Mouse (Mus musculus) embryonic facial prominence, embryonic 13.5 days (tissue): ENCODE data around the gene Zfp526. TPM values are rescaled to one million over a fixed set of nuclear protein-coding genes. Genes with fewer than 3 reads are reported as not detected.

Source experiments
- ATAC-seq: fragments of 200-750 bp; cut with Nextera tagmentation; 2 replicates; pipeline ENCODE4 v1.8.0; 2017; ENCODE audit warnings: low read depth; ENCODE audit not compliant: insufficient number of reproducible peaks, insufficient read depth, low FRiP score, low TSS enrichment
- H3K27ac ChIP-seq: fragments of 300-500 bp; sonication (generic); 2 replicates; pipeline ENCODE4 v1.5.1; 2015; ENCODE audit warnings: moderate library complexity, mild to moderate bottlenecking, inconsistent platforms
- H3K27me3 ChIP-seq: fragments of 300-500 bp; sonication (generic); 2 replicates; pipeline ENCODE4 v1.6.1; 2015; ENCODE audit warnings: mild to moderate bottlenecking, inconsistent platforms
- H3K36me3 ChIP-seq: fragments of 300-500 bp; sonication (generic); 2 replicates; pipeline ENCODE4 v1.6.1; 2015; ENCODE audit warnings: mild to moderate bottlenecking, inconsistent platforms
- H3K4me1 ChIP-seq: fragments of 300-500 bp; sonication (generic); 2 replicates; pipeline ENCODE4 v1.6.1; 2015; ENCODE audit warnings: inconsistent platforms
- H3K4me2 ChIP-seq: fragments of 300-500 bp; sonication (generic); 2 replicates; pipeline ENCODE4 v1.6.1; 2015; ENCODE audit warnings: moderate library complexity, mild to moderate bottlenecking, inconsistent platforms
- H3K4me3 ChIP-seq: fragments of 300-500 bp; sonication (generic); 2 replicates; pipeline ENCODE4 v1.5.1; 2015; ENCODE audit warnings: mild to moderate bottlenecking, inconsistent platforms
- H3K9ac ChIP-seq: fragments of 300-500 bp; sonication (generic); 2 replicates; pipeline ENCODE4 v1.6.1; 2015; ENCODE audit warnings: mild to moderate bottlenecking, inconsistent platforms
- H3K9me3 ChIP-seq: fragments of 300-500 bp; sonication (generic); 2 replicates; pipeline ENCODE4 v1.6.1; 2016; ENCODE audit warnings: inconsistent platforms
- WGBS: fragments of 180-500 bp; shearing (Covaris S2); methylation state at CpG from one replicate; pipeline ENCODE4 v1.1.7; 2015; ENCODE audit warnings: mixed read lengths; 5-methylcytosine and 5-hydroxymethylcytosine counted together
- polyA plus RNA-seq: library from polyadenylated mRNA; unstranded; fragments of >200 nt; fragmentation: Nextera tagmentation; extraction: Ambion mirVana; gene quantifications from 2 replicates; pipeline ENCODE4 v1.2.1, GENCODE M21; 2015

Zfp526 gene
- polyA plus RNA-seq, 1 experiment from 2014 or later: 3.4 TPM

DNA sequence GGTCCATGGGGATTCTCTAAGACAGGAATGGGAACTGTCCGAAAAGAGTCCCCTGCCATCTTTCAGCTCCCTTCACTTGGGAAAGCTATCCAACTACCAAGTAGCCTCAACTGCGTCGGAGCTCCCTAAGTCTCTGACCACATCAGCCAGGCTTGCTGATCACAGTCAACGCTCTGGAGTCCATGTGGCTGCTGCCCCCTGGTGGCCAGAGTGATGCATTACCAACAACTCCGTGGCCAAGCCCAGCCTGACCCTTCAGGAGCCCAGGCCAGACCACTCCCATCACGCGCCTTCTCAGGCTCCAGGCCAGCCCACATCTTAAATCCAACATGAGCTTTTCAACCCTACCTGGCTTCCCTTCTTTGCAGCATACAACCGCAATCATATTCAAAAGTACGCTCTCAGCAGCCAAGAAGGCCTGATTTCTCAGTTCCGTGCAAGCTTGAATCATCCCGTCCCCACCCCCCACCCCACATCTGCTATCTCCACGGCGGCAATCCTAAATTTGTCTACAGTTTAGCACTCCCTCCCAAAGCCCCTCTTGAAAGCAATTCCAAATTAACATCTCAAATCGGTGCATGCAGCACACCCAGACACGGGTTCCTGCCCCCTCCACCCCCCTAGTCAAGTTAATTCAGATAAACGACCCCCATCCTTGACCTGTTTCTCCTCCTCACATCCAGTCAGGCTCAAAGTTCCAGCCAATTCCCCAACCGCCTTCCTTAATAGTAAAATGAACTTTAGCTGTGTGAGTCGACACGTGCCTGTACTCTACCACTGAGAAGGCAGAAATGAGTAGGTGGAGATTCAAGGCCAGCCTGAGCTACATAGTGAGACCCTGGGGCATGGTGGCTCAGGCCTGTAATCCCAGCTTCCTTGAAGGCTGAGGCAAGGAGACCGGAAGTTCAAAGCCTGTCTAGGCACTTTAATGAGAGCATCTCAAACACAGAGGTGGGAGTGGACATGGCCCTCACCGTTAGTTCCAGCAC, 33.3 kb upstream of the Zfp526 start:
- WGBS: 25% methylated on average over 21 of the region's 21 CpGs
- H3K4me3 ChIP-seq: no peak overlapping the region
- peaks cover 25% of the 10 kb centered on the region for H3K27me3 ChIP-seq
- no peak overlapping the region for H3K9ac ChIP-seq
- no peak overlapping the region for H3K27ac ChIP-seq
- no peak overlapping the region for H3K4me2 ChIP-seq
- no peaks in the 10 kb centered on the region for H3K4me1 ChIP-seq
- no peaks in the 10 kb centered on the region for H3K9me3 ChIP-seq
- no peaks in the 10 kb centered on the region for H3K36me3 ChIP-seq
- no peak for ATAC-seq

DNA sequence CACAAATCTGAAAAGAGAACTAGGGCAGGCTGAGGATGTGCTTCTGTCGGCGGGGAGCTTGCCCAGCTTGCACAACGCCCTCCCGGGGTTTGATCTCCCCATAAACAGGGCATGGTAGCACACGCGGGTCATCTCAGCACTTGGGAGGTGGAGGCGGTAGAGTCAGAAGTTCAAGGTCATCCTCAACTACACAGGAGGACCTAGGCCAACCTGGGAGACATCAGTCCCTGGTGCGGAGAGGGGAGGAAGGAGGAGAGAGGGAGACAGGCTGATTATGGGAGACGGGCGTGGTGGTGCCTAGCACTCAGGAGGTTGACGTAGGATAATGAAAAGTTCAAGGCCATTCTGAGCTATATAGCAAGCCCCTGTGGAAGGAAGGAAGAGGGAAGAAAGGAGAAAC, 30.4 kb upstream of the Zfp526 start:
- H3K36me3 ChIP-seq: no peaks in the 10 kb centered on the region
- no peak overlapping the region for H3K9ac ChIP-seq
- WGBS: 88% methylated on average over 11 of the region's 11 CpGs
- H3K9me3 ChIP-seq: no peaks in the 10 kb centered on the region
- 0 out of 2 replicates have a peak, but pooled peaks cover 3% of the 10 kb centered on the region for H3K27me3 ChIP-seq
- H3K4me2 ChIP-seq: no peak overlapping the region
- no peak for ATAC-seq
- no peak overlapping the region for H3K4me3 ChIP-seq
- no peak overlapping the region for H3K27ac ChIP-seq
- H3K4me1 ChIP-seq: no peaks in the 10 kb centered on the region

DNA sequence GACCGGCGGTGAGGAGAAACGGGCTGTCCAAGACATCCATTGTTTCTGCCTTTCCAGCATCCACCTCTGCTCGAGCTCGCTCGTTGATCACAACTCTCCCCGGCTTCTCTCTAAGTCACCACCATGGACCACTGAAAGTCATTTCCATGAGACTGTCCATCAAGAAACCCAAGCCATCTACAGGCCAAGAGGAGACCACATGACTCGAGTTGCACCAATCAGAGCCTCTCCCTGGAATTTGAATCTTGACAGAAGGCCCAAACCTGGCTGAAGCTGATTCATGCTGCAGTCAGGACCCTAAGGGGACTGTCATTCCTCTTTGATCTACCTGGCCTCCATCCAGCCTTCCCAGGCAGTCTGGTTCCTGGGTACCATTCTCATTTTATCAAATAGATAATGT, 29.1 kb upstream of the Zfp526 start:
- Histone ChIP-seq H3K4me3 (no peak overlapping the region), H3K9ac (no peak overlapping the region), H3K27ac (no peak overlapping the region), H3K36me3 (no peaks in the 10 kb centered on the region), H3K4me2 (no peak overlapping the region), H3K9me3 (no peaks in the 10 kb centered on the region), H3K4me1 (no peaks in the 10 kb centered on the region), H3K27me3 (no peaks in the 10 kb centered on the region)
- ATAC-seq: no peak
- 74% methylated on average over 8 of the region's 8 CpGs for WGBS

DNA sequence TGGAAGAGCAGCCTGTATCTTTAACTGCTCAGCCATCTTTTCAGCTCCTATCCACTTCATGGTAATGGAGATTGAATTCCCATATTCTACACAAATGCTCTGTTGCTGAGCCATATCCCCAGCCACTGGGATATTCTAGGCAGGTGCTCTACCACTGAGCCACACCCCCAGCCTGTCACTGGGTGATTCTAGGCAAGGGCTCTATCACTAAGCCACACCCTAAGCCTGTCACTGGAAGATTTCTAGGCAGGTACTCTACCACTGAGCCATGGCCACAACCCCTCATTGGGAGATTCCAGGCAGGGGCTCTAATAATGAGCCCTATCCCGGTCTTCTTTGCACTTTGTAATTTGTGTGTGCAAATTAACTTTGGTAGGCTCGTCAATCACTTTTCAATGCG, 26.1 kb upstream of the Zfp526 start:
- Histone ChIP-seq H3K27me3 (no peaks in the 10 kb centered on the region), H3K9ac (no peak overlapping the region), H3K27ac (no peak overlapping the region), H3K9me3 (no peaks in the 10 kb centered on the region), H3K4me1 (no peaks in the 10 kb centered on the region), H3K4me2 (no peak overlapping the region), H3K36me3 (no peaks in the 10 kb centered on the region), H3K4me3 (no peak overlapping the region)
- WGBS: 73% methylated on average over 3 of the region's 3 CpGs
- no peak for ATAC-seq

DNA sequence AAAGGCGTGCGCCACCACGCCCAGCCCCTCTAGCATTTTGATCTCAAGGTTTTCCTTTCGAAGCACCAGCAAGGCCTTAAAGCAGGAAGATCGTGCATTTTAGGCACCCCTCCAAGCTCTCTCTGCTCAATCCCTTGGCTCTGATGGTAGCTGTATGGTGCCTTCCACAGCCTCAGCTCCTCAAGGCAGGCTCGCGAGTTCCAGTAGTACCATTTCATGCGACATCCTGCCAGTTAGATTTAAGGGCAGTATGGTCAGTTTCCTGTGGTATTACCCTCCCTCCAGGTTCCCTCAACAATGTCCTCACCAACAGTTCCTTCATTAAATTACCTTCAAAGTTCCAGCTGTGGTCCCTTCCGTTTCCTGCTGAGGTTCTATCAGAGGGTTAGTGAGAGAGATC, 25.1 kb upstream of the Zfp526 start:
- H3K9me3 ChIP-seq: no peaks in the 10 kb centered on the region
- no peaks in the 10 kb centered on the region for H3K27me3 ChIP-seq
- H3K4me2 ChIP-seq: no peak overlapping the region
- WGBS: 87% methylated on average over 9 of the region's 9 CpGs
- H3K4me1 ChIP-seq: no peaks in the 10 kb centered on the region
- no peaks in the 10 kb centered on the region for H3K36me3 ChIP-seq
- no peak overlapping the region for H3K4me3 ChIP-seq
- no peak overlapping the region for H3K9ac ChIP-seq
- H3K27ac ChIP-seq: no peak overlapping the region
- no peak for ATAC-seq

DNA sequence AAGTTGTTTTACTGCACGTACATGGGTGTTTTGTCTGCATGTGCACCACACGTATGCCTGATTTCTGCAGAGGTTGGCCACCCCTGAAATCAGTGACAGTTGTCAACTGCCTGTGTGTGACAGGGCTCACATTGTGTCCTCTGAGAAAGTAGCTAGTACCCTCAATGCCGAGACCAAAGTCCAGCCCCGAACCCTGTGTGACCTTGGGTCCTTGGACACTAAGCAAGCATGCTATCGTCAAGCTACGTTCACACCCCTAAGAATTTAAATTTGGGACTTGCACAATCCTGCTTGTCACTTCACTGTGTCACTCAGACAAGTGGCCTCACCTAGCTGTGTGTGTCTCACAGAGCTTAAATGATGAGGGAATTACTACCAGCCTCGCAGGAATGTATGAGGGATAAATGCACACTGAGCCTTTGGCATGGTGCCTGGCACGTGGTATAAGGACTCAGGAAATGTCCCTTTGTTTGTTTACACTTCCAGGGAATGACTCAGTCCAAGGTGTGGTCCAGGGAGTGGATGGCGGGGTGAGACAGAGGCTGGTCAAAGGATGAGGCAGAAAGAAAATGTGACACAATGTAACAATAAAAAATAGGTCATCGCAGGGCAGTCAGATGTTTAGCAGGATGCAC, 23.7 kb upstream of the Zfp526 start:
- H3K9ac ChIP-seq: no peak overlapping the region
- H3K27ac ChIP-seq: no peak overlapping the region
- H3K27me3 ChIP-seq: no peaks in the 10 kb centered on the region
- no peak overlapping the region for H3K4me3 ChIP-seq
- H3K36me3 ChIP-seq: peaks cover 7% of the 10 kb centered on the region
- WGBS: 67% methylated on average over 10 of the region's 10 CpGs
- no peaks in the 10 kb centered on the region for H3K9me3 ChIP-seq
- ATAC-seq: no peak
- H3K4me1 ChIP-seq: no peaks in the 10 kb centered on the region
- H3K4me2 ChIP-seq: no peak overlapping the region

DNA sequence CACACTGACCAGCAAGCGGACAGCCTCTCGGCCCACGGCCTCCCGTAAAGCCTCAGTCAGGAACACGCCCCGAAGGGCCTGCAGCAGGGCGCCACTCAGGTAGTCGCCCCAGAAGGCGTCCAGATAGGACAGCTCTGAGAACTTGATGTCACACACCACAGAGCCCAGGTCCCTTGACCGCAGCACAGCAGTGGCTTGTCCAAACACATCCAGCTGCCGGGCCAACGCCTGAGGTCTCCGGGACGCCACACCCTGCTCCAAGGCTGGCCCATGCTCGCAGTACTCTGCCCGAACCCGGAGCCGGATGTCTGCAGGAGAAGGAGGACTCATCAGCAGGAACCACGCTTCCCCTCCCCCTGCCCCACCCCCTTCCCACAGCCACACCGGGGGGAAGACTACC, 17.6 kb upstream of the Zfp526 start:
- Histone ChIP-seq H3K27ac (no peak overlapping the region), H3K9ac (no peak overlapping the region), H3K4me1 (no peaks in the 10 kb centered on the region), H3K9me3 (no peaks in the 10 kb centered on the region), H3K4me3 (no peak overlapping the region), H3K4me2 (no peak overlapping the region), H3K36me3 (peaks cover 48% of the 10 kb centered on the region), H3K27me3 (no peaks in the 10 kb centered on the region)
- 83% methylated on average over 20 of the region's 20 CpGs for WGBS
- ATAC-seq: no peak; the same call in 1 of the 2 replicates

DNA sequence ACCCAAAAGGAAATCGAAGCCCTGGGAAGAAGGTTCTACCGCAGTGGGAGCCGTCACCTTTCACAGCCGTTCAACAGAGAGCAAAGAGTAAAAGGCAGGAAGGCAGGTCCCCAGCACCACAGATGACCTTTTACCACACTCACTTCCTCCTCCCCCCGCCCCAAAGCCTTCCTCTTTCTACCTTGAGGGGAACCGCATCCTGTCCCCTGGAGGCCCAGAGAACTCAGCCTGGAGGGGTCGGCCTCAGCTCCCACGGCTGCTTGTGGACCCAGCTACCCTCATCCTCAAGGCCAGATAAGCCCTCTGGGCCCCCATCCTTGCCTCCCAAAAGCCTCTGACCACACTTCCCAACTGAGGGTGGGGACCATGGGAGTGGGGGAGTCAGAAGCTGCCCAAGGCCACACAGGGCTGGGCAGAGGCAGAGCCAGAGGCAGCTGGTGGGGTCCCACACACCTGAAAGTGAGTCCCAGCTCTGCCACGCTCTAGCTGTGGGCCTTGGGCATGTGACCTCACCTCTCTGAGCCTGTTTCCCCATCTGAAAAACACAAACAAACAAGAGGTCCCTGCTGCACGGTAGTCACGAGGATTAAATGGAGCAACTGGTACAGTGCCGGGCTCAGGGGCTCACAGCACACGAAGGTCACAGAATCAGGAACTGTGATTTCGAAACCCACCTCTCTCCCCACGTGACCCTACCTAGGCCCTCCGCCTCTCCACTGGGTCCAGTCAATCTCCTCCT, 15.7 kb upstream of the Zfp526 start:
- no peak overlapping the region for H3K9ac ChIP-seq
- H3K4me2 ChIP-seq: no peak overlapping the region
- H3K4me1 ChIP-seq: no peaks in the 10 kb centered on the region
- ATAC-seq: no peak
- H3K27me3 ChIP-seq: no peaks in the 10 kb centered on the region
- H3K4me3 ChIP-seq: no peak overlapping the region
- no peaks in the 10 kb centered on the region for H3K9me3 ChIP-seq
- H3K36me3 ChIP-seq: peaks cover 65% of the 10 kb centered on the region
- 73% methylated on average over 16 of the region's 16 CpGs for WGBS
- no peak overlapping the region for H3K27ac ChIP-seq

DNA sequence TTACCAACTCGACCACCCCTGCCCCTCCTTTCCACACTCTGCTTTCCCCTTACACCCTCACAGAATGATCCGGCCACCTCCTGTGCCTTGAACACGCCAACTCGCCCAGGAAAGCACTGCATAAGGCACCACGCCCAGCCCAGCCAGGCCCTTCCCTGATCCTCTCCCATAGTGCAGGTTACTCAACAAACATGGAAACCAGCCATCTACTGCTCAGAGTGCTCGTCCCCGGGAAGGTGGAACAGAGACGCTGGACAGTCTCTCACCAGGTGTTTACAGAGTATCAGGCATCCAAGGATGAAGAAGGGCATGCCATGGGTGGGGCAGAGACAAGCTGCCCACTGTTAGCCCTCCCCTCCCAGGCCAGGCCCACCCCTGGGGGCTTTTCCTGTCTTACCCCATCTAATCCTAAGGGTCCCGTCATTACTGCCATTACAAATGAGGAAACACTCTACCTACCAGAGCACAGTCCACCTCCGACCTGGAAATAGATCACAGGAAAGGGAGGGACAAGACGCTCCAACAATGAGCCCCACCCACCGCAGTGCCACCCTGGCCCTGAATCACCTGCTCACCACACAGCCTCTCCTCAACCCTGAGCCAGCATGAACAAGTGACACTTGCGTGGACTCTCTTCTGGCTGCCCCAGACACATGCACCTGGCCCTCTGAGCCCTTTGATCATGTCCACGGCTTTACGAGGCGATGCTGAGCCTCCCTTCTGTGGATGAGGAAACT, 15.0 kb upstream of the Zfp526 start:
- Histone ChIP-seq H3K4me3 (no peak overlapping the region), H3K4me1 (no peaks in the 10 kb centered on the region), H3K4me2 (no peak overlapping the region), H3K9me3 (no peaks in the 10 kb centered on the region), H3K9ac (no peak overlapping the region), H3K27me3 (no peaks in the 10 kb centered on the region), H3K27ac (no peak overlapping the region), H3K36me3 (peaks cover 73% of the 10 kb centered on the region)
- WGBS: 90% methylated on average over 16 of the region's 16 CpGs
- no peak for ATAC-seq

DNA sequence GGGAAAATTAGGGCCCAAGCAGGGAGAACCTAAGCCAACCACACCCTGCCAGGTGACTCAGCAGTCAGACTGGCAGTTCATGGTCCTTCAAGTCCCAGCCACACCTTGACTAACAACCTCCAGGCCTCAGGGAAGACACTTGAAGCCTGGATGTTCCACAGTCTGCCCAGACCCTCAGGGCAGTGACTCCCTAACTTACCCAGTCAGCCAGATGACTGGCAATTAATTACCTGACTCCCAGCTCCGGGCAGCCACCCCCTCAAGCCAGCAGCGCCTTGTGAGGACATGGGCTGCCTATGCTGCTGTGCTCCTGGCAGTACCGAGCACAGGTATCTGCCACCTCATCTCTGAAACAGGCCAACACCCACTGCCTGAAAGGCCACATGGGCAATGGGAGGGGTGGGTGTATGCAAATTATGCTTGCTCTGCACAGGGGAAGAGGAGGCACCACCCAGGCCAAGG, 12.0 kb upstream of the Zfp526 start:
- Histone ChIP-seq H3K27me3 (no peaks in the 10 kb centered on the region), H3K4me3 (no peak overlapping the region), H3K9me3 (no peaks in the 10 kb centered on the region), H3K27ac (no peak overlapping the region), H3K4me1 (no peaks in the 10 kb centered on the region), H3K9ac (no peak overlapping the region), H3K36me3 (peaks cover 55% of the 10 kb centered on the region), H3K4me2 (no peak overlapping the region)
- 62% methylated on average over 3 of the region's 3 CpGs for WGBS
- no peak for ATAC-seq

DNA sequence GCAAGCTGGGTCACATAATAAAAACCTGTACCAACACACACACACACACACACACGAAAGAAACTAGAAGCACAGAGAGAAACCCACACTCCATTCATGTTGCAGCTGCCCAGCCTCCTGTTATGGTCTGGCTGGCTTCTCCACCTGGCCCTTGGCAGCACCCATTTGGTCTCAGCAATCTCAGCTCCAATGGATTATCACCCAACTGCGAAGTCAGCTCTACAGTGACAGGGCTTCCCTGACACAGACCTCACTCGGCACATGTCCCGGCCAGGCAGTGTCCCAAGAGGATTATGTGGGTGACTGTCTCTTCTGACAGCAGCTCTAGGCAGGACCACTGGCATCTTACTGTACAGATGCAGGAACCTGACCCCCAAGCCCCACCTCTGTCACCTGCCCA, 10.7 kb upstream of the Zfp526 start:
- no peak for ATAC-seq
- 92% methylated on average over 4 of the region's 4 CpGs for WGBS
- no peaks in the 10 kb centered on the region for H3K27me3 ChIP-seq
- no peaks in the 10 kb centered on the region for H3K4me1 ChIP-seq
- H3K9ac ChIP-seq: no peak overlapping the region
- H3K9me3 ChIP-seq: no peaks in the 10 kb centered on the region
- no peak overlapping the region for H3K27ac ChIP-seq
- H3K4me2 ChIP-seq: no peak overlapping the region
- H3K36me3 ChIP-seq: peaks cover 57% of the 10 kb centered on the region
- no peak overlapping the region for H3K4me3 ChIP-seq
